Mouse (Mus musculus) left cerebral cortex, postnatal 10 days (tissue): Measurements from ENCODE around the gene Slc48a1. TPM values are rescaled to one million over a fixed set of nuclear protein-coding genes. Genes with fewer than 3 reads are reported as not detected.

ENCODE experiments used
- DNase-seq, 2 experiments: peaks; one replicate each; pipeline ENCODE4 v3.0.0; 2021 to 2022; ENCODE audit warnings: low spot score in 2 of 2, mixed read lengths in 1 of 2; ENCODE audit errors: extremely low spot score in 1 of 2
- intact Hi-C: fragments of 180-260 bp; cut with DNase I; formaldehyde crosslinking; loops from one replicate; pipeline ENCODE4 v1.15.1; 2025
- total RNA-seq, 2 experiments: library from RNA; stranded (reverse); gene quantifications; 2 replicates each; pipeline ENCODE4 v1.2.3; 2021

Slc48a1 gene
- total RNA-seq, result 100 to 1,000 TPM; 122 to 127 TPM

GRCm38 (mm10) chr15:97778311-97779098 lies at the start of gene Slc48a1:
Gene Slc48a1, plus strand, starts transcription at chr15:97778520.
- intact Hi-C loops, result no loop called here
- no peak for DNase-seq

GRCm38 (mm10) chr15:97728804-97729203 lies 49.5 kb upstream of the Slc48a1 start:
- DNase-seq, result peak in 1 of 2 experiments; percentile 64
- intact Hi-C loops, result no loop called here

- no peak for DNase-seq
- intact Hi-C loops, result no loop called here
Measured at GRCm38 (mm10) chr15:97730365-97730764, 48.0 kb upstream of the Slc48a1 start.

DNA sequence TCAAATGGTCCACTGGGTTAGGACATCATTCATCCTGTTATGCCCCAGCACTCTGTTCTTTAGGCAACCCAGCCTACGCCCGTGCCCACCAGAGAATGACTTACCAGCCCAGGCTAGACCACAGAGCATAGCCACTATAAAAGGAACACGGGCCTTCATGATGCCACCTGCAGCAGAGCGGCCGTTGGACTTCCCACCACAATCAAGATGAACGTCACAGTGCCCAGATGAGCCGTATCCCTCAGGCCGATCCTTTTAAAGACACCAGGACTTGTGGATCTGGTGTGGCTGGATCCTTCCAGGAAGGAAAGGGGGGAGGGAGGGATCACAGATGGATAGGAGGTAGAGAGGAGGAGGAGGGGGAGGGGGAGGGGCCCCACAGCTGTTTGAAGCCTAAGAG lies 47.2 kb upstream of the Slc48a1 start, which contains the start of gene Endou:
Gene Endou, minus strand, starts transcription at position 229 of the 400 bp plus-strand sequence.
- intact Hi-C loops, result no loop called here
- no peak for DNase-seq

GRCm38 (mm10) chr15:97731988-97732387 lies 46.3 kb upstream of the Slc48a1 start:
- intact Hi-C loops, result no loop called here

DNA sequence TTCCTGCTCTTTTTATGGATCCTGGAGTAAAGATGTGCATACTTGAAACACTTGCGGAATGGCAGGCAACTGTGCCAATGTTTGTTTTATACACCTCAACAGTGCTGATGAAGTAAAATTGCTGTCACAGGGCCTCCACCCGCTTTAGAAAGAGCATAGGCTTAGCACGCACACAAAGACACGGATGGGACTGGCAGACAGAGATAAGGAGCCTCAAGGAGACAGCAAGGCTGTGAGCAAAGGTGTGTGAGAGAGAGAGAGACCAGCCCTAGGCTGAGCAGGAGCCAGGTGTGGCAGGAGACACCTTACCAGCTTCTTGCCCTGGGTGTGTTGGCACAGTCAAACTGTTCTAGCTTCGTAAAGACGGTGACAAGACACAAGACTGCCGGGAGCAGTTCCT lies 39.4 kb upstream of the Slc48a1 start:
- no peak for DNase-seq
- intact Hi-C loops, result no loop called here

More at GRCm38 (mm10) chr15:97731988-97732387, 46.3 kb upstream of the Slc48a1 start:
- no peak for DNase-seq

- DNase-seq, result no peak
- intact Hi-C loops, result no loop called here
Measured at GRCm38 (mm10) chr15:97740283-97740732, 38.0 kb upstream of the Slc48a1 start.

DNA sequence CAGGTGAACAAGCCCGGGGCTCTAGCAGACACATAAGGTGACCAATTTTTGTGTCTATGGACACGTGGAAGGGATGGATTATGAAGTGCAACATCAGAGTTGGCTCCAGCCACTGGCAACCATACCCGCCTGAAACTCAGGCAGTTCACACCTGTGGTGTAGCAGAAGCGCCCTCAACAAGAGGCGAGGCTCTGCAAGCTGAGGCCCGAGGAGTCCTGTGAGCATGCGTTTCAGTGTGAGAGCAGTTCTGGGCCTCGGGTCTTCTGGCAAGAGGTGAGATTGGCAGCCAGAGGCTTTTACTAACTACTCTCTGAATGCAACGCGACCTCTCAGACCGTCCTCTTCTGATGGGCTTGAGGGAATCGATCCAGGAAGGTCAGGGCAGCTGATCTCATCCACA lies 36.7 kb upstream of the Slc48a1 start:
- intact Hi-C loops, result no loop called here
- no peak for DNase-seq

GRCm38 (mm10) chr15:97742074-97742473 lies 36.2 kb upstream of the Slc48a1 start:
- no peak for DNase-seq
- intact Hi-C loops, result no loop called here

DNA sequence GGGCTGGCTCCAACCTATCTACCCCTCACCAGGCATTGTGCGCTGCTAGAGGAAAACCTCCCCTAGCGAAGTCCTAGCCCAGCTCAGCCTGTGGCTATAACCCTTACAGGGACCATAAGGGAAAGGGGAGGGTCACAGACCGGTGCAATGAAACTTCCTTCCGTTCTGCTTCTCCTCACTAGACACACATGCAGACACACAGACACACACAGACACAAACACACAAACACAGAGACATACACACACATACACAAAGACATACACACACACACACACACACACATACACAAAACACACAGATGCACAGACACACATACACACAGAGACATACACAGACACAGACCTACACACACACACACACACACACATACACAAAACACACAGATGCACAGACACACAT lies 35.7 kb upstream of the Slc48a1 start:
- intact Hi-C loops, result no loop called here
- DNase-seq, result no peak

GRCm38 (mm10) chr15:97743210-97743609 lies 35.1 kb upstream of the Slc48a1 start:
- peak in 1 of 2 experiments; percentile 19 for DNase-seq
- intact Hi-C loops, result no loop called here

- peak in 1 of 2 experiments; percentile 20 for DNase-seq
- intact Hi-C loops, result no loop called here
Measured at GRCm38 (mm10) chr15:97743961-97744525, 34.3 kb upstream of the Slc48a1 start.

GRCm38 (mm10) chr15:97744930-97745329 lies 33.4 kb upstream of the Slc48a1 start:
- intact Hi-C loops, result no loop called here
- DNase-seq, result peak in 1 of 2 experiments; percentile 33

- DNase-seq, result peak in 1 of 2 experiments; percentile 61
- intact Hi-C loops, result no loop called here
Measured at GRCm38 (mm10) chr15:97745331-97745730, 33.0 kb upstream of the Slc48a1 start.

- intact Hi-C loops, result no loop called here
- no peak for DNase-seq
Measured at GRCm38 (mm10) chr15:97746278-97746677, 32.0 kb upstream of the Slc48a1 start.

DNA sequence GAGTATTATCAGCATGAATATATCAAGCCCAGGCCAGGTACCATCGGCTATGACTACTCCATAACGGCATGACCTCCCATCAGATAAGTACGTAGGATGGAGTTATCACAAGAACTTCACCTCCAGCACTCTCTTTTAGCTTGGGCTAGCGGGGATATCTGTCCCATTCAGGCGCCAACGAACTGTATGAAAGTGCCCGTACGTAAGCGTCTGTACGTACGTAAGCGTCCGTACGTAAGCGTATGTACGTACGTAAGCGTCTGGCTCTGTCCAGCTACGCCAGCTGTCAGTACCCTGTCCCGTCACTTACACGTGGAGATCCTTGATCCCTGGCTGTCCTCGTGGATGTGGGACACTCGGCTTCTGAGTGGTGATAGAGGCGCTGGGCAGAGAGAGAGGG lies 31.6 kb upstream of the Slc48a1 start:
- intact Hi-C loops, result no loop called here
- DNase-seq, result no peak

DNA sequence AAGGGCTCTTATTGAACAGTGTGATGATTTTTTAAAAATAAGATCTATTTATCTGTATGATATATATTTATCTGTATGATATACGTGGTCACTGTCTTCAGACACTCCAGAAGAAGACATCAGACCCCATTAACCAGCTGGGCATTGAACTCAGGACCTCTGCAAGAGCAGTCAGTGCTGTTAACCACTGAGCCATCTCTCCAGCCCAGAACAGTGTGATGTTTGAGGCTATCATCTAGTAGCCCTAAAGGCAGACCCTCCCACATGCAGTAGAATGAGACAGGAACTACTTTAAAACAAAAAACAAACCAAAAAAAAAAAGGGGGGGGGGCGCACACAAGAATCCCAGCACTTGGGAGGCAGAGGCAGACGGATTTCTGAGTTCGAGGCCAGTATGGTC lies 30.8 kb upstream of the Slc48a1 start:
- DNase-seq, result no peak
- intact Hi-C loops, result no loop called here

DNA sequence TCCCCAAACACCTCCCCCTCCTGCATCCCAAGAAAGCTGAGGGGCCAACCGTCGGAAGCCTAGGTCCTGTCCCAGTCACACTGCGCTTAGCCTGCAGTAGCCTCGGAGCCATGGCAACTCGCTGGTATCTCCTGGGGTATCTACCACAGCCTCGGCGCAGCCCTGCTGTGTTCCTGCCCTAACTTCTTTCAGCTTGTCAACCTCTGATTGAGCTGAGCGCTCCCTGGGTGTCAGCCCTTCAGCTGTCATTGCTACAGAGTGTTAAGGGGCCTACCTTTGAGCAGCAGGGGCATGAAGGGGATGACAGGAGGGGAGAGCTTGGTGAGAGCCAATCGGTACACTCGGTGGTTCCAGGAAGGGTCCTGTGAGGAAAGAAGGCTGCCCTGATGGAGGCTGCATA lies 30.0 kb upstream of the Slc48a1 start:
- intact Hi-C loops, result no loop called here
- DNase-seq, result no peak

DNA sequence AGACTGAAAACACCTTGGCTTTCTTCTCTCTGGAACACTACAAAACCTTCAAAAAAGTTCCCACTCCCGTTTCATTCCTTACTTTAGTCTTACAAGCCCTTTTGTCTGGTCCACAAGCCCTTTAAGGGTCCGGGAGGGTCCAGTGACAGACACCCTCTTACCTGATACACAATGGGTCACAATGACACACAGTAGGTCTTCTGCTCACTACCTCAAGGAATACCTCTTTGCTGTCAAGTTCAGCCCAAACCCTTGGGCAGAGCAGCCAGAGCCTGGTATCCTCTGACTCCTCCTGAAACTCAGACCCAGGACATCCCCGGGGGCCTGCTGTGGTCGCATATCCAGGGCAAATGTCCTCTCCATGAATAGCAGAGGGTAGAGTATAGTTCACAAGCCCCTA lies 29.4 kb upstream of the Slc48a1 start:
- DNase-seq, result no peak
- intact Hi-C loops, result no loop called here

- no peak for DNase-seq
- intact Hi-C loops, result no loop called here
Measured at GRCm38 (mm10) chr15:97749397-97749796, 28.9 kb upstream of the Slc48a1 start.
